ENCODE assay signal across 8 mouse cellular contexts in the genomic region with DNA sequence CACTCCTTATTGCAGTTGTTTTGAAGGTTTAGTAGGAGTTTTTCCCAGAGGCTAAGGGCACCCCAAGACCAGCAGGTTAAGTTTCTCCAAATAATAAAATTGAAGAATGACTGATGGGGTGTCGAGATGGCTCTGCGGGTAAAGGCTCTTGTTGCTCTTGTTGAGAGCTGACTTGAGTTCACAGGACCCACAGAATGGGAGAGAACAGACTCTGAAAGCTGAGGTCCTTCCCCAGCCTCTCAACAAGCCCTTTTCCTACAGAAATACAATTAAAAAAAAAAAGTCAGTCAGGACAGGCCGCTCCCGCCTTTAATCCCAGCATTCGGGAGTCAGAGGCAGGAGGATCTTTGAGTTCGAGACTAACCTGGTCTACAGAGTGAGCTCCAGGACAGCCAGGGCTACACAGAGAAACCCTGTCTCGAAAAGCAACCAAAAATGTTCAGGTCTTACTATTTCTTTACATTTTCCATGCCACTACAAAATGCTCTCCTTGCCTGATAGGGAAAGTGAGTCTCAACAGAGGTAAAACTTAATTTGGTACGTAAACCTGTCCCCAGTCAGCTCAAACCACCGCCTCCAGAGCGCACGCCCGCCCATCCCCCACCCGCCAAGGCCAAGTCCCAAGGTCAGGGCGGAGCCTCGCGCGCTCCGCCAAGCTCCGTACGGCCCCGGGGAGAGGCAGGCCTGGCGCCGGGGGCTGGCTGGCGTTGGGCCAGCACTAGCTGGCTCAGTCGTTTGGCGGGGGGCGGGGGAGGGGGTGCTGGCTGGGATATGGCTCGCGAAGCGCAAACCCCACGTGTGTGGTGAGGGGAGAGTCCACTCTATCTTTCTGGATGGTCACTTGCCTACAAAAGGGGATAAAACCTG. TPM values are rescaled to one million over a fixed set of nuclear protein-coding genes. Genes with fewer than 3 reads are reported as not detected.
A peak's percentile ranks its signal among the peaks of the same experiment; 100 is the strongest.
DNase-seq lines count a peak whose midpoint lies in the region; ATAC-seq lines count a peak whose summit lies in the region.

No protein-coding gene starts in this region.

- peak overlapping the region; percentile 38 for H3K4me2 ChIP-seq in embryonic facial prominence, embryonic 11.5 days (ENCODE audit: low read depth, low read length)
- H3K4me2 ChIP-seq in heart, embryonic 14.5 days (ENCODE audit: low read length): peak overlapping the region; percentile 85

- peak; percentile 55 for DNase-seq in right cerebral cortex, postnatal 14 days
- DNase-seq in right cerebral cortex, postnatal 25 days: no peak
- peak; percentile 88 for DNase-seq in embryonic facial prominence, embryonic 11.5 days (ENCODE audit: low spot score)
- peak; percentile 91 for DNase-seq in kidney, postnatal 10 days
- peak; percentile 71 to 87 for DNase-seq in spleen, postnatal 10 days (ENCODE audit: low spot score in 2 of 2)

- H3K4me1 ChIP-seq in embryonic facial prominence, embryonic 11.5 days (ENCODE audit: control insufficient read depth, insufficient read depth, low read length): peaks cover 7% of the 10 kb centered on the region
- peaks cover 40 to 54% of the 10 kb centered on the region in 2 experiments for H3K4me1 ChIP-seq in heart, embryonic 14.5 days (ENCODE audit: control insufficient read depth in 2 of 2, insufficient read depth in 2 of 2, low read length in 2 of 2)

- H3K27me3 ChIP-seq in embryonic facial prominence, embryonic 11.5 days (ENCODE audit: control insufficient read depth, insufficient read depth, low read length): no peaks in the 10 kb centered on the region
- H3K27me3 ChIP-seq in heart, embryonic 14.5 days (ENCODE audit: control insufficient read depth, insufficient read depth, low read length): no peaks in the 10 kb centered on the region

- peak overlapping the region; percentile 57 for H3K9ac ChIP-seq in embryonic facial prominence, embryonic 11.5 days (replicated peaks; ENCODE audit: low read length)
- H3K9ac ChIP-seq in heart, embryonic 14.5 days (ENCODE audit: low read length): peak overlapping the region; percentile 76

- no peak overlapping the region for H3K4me3 ChIP-seq in embryonic facial prominence, embryonic 11.5 days (ENCODE audit: low read depth, low read length)
- H3K4me3 ChIP-seq in heart, embryonic 14.5 days (ENCODE audit: control insufficient read depth in 1 of 2, insufficient read depth in 1 of 2, low read depth in 1 of 2, low read length in 2 of 2): peak overlapping the region in 1 of 2 experiments; percentile 14; a peak in 2 of 4 replicates
- no peak overlapping the region for H3K4me3 ChIP-seq in macrophage (ENCODE audit: inconsistent target)

- no peaks in the 10 kb centered on the region for H3K9me3 ChIP-seq in embryonic facial prominence, embryonic 11.5 days (replicated peaks; ENCODE audit: control insufficient read depth, low read length)
- H3K9me3 ChIP-seq in heart, embryonic 14.5 days (ENCODE audit: control insufficient read depth, low read length): no peaks in the 10 kb centered on the region

- H3K36me3 ChIP-seq in embryonic facial prominence, embryonic 11.5 days (replicated peaks; ENCODE audit: control insufficient read depth, insufficient read depth, low read depth, low read length): no peaks in the 10 kb centered on the region
- peaks cover 6% of the 10 kb centered on the region for H3K36me3 ChIP-seq in heart, embryonic 14.5 days (ENCODE audit: control insufficient read depth, insufficient read depth, low read length)
- H3K36me3 ChIP-seq in macrophage (ENCODE audit: inconsistent target): no peaks in the 10 kb centered on the region

- no peak for ATAC-seq in embryonic facial prominence, embryonic 11.5 days (replicated peaks; ENCODE audit: insufficient number of reproducible peaks, low FRiP score, low TSS enrichment, low read depth)
- ATAC-seq in heart, embryonic 14.5 days (ENCODE audit: insufficient number of reproducible peaks, insufficient read depth, low FRiP score, low read depth): peak; percentile 24; the same call in 1 of the 2 replicates
- ATAC-seq in granulocyte monocyte progenitor cell, adult 5-6 weeks (replicated peaks; ENCODE audit: poor library complexity, severe bottlenecking): no peak

- peak overlapping the region; percentile 90 for H3K27ac ChIP-seq in embryonic facial prominence, embryonic 11.5 days (replicated peaks; ENCODE audit: low read depth, low read length)
- H3K27ac ChIP-seq in heart, embryonic 14.5 days (replicated peaks in 1 of 2; ENCODE audit: control insufficient read depth in 1 of 2, insufficient read depth in 1 of 2, low read depth in 2 of 2, low read length in 2 of 2): peak overlapping the region; percentile 92 to 100
- H3K27ac ChIP-seq in macrophage: peak overlapping the region; percentile 34

- no peaks in the 10 kb centered on the region; the same call in 1 of the 2 replicates for H3K79me2 ChIP-seq in macrophage (ENCODE audit: inconsistent target)

- WGBS in embryonic facial prominence, embryonic 11.5 days: 6% methylated on average over 31 of the region's 31 CpGs
- WGBS in heart, embryonic 14.5 days: 6% methylated on average over 29 of the region's 31 CpGs
- WGBS in macrophage (ENCODE audit: missing documents): 16% methylated on average over 30 of the region's 31 CpGs

RNA-seq across cellular contexts. Expression of a gene that starts 2.5 kb away (rescaled TPM):
- 94.2 and 104 TPM in 2 replicates for polyA plus RNA-seq in embryonic facial prominence, embryonic 11.5 days (2014; fragmentation: Nextera tagmentation; extraction: Ambion mirVana)
- 122 and 137 TPM in 2 replicates for polyA plus RNA-seq in heart, embryonic 14.5 days (2014; fragmentation: Nextera tagmentation; extraction: Ambion mirVana)
- total RNA-seq in macrophage (2018; cell fraction: chromatin; rRNA removed): 10 to 100 TPM; 10.4 to 46.3 (median 24.7) TPM
- total RNA-seq in macrophage (2018; cell fraction: cytosol; rRNA removed): 100 to 1,000 TPM in 25 of 26 experiments, 10 to 100 TPM in 1; 96.8 to 198 (median 137) TPM
- 100 to 1,000 TPM in 9 of 26 experiments, 10 to 100 TPM in 17; 42.3 to 211 (median 94.7) TPM for total RNA-seq in macrophage (2018; cell fraction: nucleus; rRNA removed)
- 29.7 to 79.6 TPM (median 40.0 TPM) in 3 replicates for polyA plus RNA-seq in macrophage (2018)
- 7.7 and 12.3 TPM in 2 replicates for total RNA-seq in granulocyte monocyte progenitor cell, adult 5-6 weeks (2014; fragmentation: Nextera tagmentation)
- 24.6 and 27.0 TPM in 2 replicates for total RNA-seq in granulocyte monocyte progenitor cell, adult 5-6 weeks (2017)

RNA-seq across cellular contexts. Expression of a gene that starts 7.0 kb away (rescaled TPM):
- polyA plus RNA-seq in embryonic facial prominence, embryonic 11.5 days (2014; fragmentation: Nextera tagmentation; extraction: Ambion mirVana): not detected in 2 replicates
- not detected in 2 replicates for polyA plus RNA-seq in heart, embryonic 14.5 days (2014; fragmentation: Nextera tagmentation; extraction: Ambion mirVana)
- under 1 TPM in 14 of 26 experiments, not detected in 12; 0.13 to 0.82 (median 0.19) TPM for total RNA-seq in macrophage (2018; cell fraction: chromatin; rRNA removed)
- under 1 TPM in 1 of 26 experiments, not detected in 25; 0.03 TPM for total RNA-seq in macrophage (2018; cell fraction: cytosol; rRNA removed)
- 1 to 10 TPM in 2 of 26 experiments, under 1 TPM in 7, not detected in 17; 0.06 to 2.7 (median 0.31) TPM for total RNA-seq in macrophage (2018; cell fraction: nucleus; rRNA removed)
- not detected in 3 replicates for polyA plus RNA-seq in macrophage (2018)
- not detected in 2 replicates for total RNA-seq in granulocyte monocyte progenitor cell, adult 5-6 weeks (2014; fragmentation: Nextera tagmentation)
- not detected in 2 replicates for total RNA-seq in granulocyte monocyte progenitor cell, adult 5-6 weeks (2017)

RNA-seq across cellular contexts. Expression of a gene that starts 22.1 kb away (rescaled TPM):
- polyA plus RNA-seq in embryonic facial prominence, embryonic 11.5 days (2014; fragmentation: Nextera tagmentation; extraction: Ambion mirVana): not detected in 2 replicates
- not detected in 2 replicates for polyA plus RNA-seq in heart, embryonic 14.5 days (2014; fragmentation: Nextera tagmentation; extraction: Ambion mirVana)
- total RNA-seq in macrophage (2018; cell fraction: chromatin; rRNA removed): not detected
- not detected for total RNA-seq in macrophage (2018; cell fraction: cytosol; rRNA removed)
- 1 to 10 TPM in 1 of 26 experiments, not detected in 25; 1.7 TPM for total RNA-seq in macrophage (2018; cell fraction: nucleus; rRNA removed)
- not detected in 3 replicates for polyA plus RNA-seq in macrophage (2018)
- not detected in 2 replicates for total RNA-seq in granulocyte monocyte progenitor cell, adult 5-6 weeks (2014; fragmentation: Nextera tagmentation)
- total RNA-seq in granulocyte monocyte progenitor cell, adult 5-6 weeks (2017): not detected in 2 replicates

RNA-seq across cellular contexts. Expression of a gene that starts 23.2 kb away (rescaled TPM):
- polyA plus RNA-seq in embryonic facial prominence, embryonic 11.5 days (2014; fragmentation: Nextera tagmentation; extraction: Ambion mirVana): 323 and 334 TPM in 2 replicates
- polyA plus RNA-seq in heart, embryonic 14.5 days (2014; fragmentation: Nextera tagmentation; extraction: Ambion mirVana): 316 and 334 TPM in 2 replicates
- total RNA-seq in macrophage (2018; cell fraction: chromatin; rRNA removed): 10 to 100 TPM in 20 of 26 experiments, 1 to 10 TPM in 6; 2.7 to 27.9 (median 15.6) TPM
- 10 to 100 TPM; 43.2 to 69.6 (median 58.9) TPM for total RNA-seq in macrophage (2018; cell fraction: cytosol; rRNA removed)
- total RNA-seq in macrophage (2018; cell fraction: nucleus; rRNA removed): 10 to 100 TPM; 14.4 to 45.5 (median 23.0) TPM
- polyA plus RNA-seq in macrophage (2018): 47.7 to 66.4 TPM (median 48.9 TPM) in 3 replicates
- total RNA-seq in granulocyte monocyte progenitor cell, adult 5-6 weeks (2014; fragmentation: Nextera tagmentation): 187 and 226 TPM in 2 replicates
- 247 and 312 TPM in 2 replicates for total RNA-seq in granulocyte monocyte progenitor cell, adult 5-6 weeks (2017)

RNA-seq across cellular contexts. Expression of a gene that starts 27.3 kb away (rescaled TPM):
- 0.06 and 0.20 TPM in 2 replicates for polyA plus RNA-seq in embryonic facial prominence, embryonic 11.5 days (2014; fragmentation: Nextera tagmentation; extraction: Ambion mirVana)
- 0.08 and 0.23 TPM in 2 replicates for polyA plus RNA-seq in heart, embryonic 14.5 days (2014; fragmentation: Nextera tagmentation; extraction: Ambion mirVana)
- total RNA-seq in macrophage (2018; cell fraction: chromatin; rRNA removed): not detected
- total RNA-seq in macrophage (2018; cell fraction: cytosol; rRNA removed): under 1 TPM in 1 of 26 experiments, not detected in 25; 0.04 TPM
- under 1 TPM in 1 of 26 experiments, not detected in 25; 0.51 TPM for total RNA-seq in macrophage (2018; cell fraction: nucleus; rRNA removed)
- polyA plus RNA-seq in macrophage (2018): not detected in 3 replicates
- not detected in 2 replicates for total RNA-seq in granulocyte monocyte progenitor cell, adult 5-6 weeks (2014; fragmentation: Nextera tagmentation)
- total RNA-seq in granulocyte monocyte progenitor cell, adult 5-6 weeks (2017): not detected in 2 replicates

Comparison
In these comparisons a context has a peak if more than half of its experiments do, and no peak if none do; other contexts are left out.
1. H3K27ac ChIP-seq: peak in every context shown above with its lines; median percentile 96 in heart, embryonic 14.5 days; 90 in embryonic facial prominence, embryonic 11.5 days; 34 in macrophage.